8 mouse cellular contexts compared by ENCODE assay signal in genomic region chr1:34459284-34460060, GRCm38 (mm10). TPM values are rescaled to one million over a fixed set of nuclear protein-coding genes. Genes with fewer than 3 reads are reported as not detected.
A peak's percentile ranks its signal among the peaks of the same experiment; 100 is the strongest.
DNase-seq lines count a peak whose midpoint lies in the region; ATAC-seq and TF ChIP-seq lines count a peak whose summit lies in the region.

Ptpn18 (plus strand) TSS chr1:34459762.

- no peaks in the 10 kb centered on the region for H3K9me3 ChIP-seq in E14TG2a.4 (ENCODE audit: low read length)
- no peaks in the 10 kb centered on the region for H3K9me3 ChIP-seq in forebrain, embryonic 14.5 days (replicated peaks; ENCODE audit: control insufficient read depth, low read length)
- no peaks in the 10 kb centered on the region for H3K9me3 ChIP-seq in neural tube, embryonic 15.5 days (replicated peaks)

- peak within 1 kb of the TSS; percentile 83 for H3K4me3 ChIP-seq in E14TG2a.4 (replicated peaks; ENCODE audit: low read length)
- peak within 1 kb of the TSS; percentile 50 for H3K4me3 ChIP-seq in forebrain, embryonic 14.5 days (ENCODE audit: low read depth, low read length)
- peak within 1 kb of the TSS; percentile 63 for H3K4me3 ChIP-seq in neural tube, embryonic 15.5 days (replicated peaks)

- H3K4me1 ChIP-seq in E14TG2a.4 (replicated peaks; ENCODE audit: low read depth, low read length) = peaks cover 23% of the 10 kb centered on the region
- H3K4me1 ChIP-seq in forebrain, embryonic 14.5 days (ENCODE audit: control insufficient read depth, insufficient read depth, low read length) = 0 out of 2 replicates have a peak, but pooled peaks cover 4% of the 10 kb centered on the region
- H3K4me1 ChIP-seq in neural tube, embryonic 15.5 days = peaks cover 11% of the 10 kb centered on the region

- peak; percentile 91 for DNase-seq in forebrain, embryonic 14.5 days (ENCODE audit: low spot score)
- peak; percentile 92 to 93 for DNase-seq in heart, postnatal 14 days
- peak; percentile 88 for DNase-seq in layer of hippocampus, adult 11-12 months (ENCODE audit: low spot score)
- DNase-seq in lung, adult 18-20 months = peak; percentile 94 to 95
- peak; percentile 84 for DNase-seq in testis, postnatal 14 days (ENCODE audit: low spot score)

- intact Hi-C loops in heart, postnatal 14 days (cut with DNase I) = loop anchor here (5.0 kb wide), 1 partner anchor 143 kb away; no protein-coding TSS in a partner anchor

- no peak within 1 kb of the TSS for H3K27ac ChIP-seq in forebrain, embryonic 14.5 days (ENCODE audit: low read depth, low read length)
- no peak within 1 kb of the TSS for H3K27ac ChIP-seq in neural tube, embryonic 15.5 days (replicated peaks)

- H3K27me3 ChIP-seq in E14TG2a.4 (ENCODE audit: insufficient read depth, low read length) = peaks cover 63% of the 10 kb centered on the region
- H3K27me3 ChIP-seq in forebrain, embryonic 14.5 days (replicated peaks; ENCODE audit: control insufficient read depth, insufficient read depth, low read length) = peaks cover 29% of the 10 kb centered on the region
- H3K27me3 ChIP-seq in neural tube, embryonic 15.5 days (replicated peaks) = peaks cover 47% of the 10 kb centered on the region

- no peaks in the 10 kb centered on the region for H3K36me3 ChIP-seq in E14TG2a.4 (ENCODE audit: insufficient read depth, low read length)
- no peaks in the 10 kb centered on the region for H3K36me3 ChIP-seq in forebrain, embryonic 14.5 days (ENCODE audit: control insufficient read depth, insufficient read depth, low read length)
- no peaks in the 10 kb centered on the region for H3K36me3 ChIP-seq in neural tube, embryonic 15.5 days

- peak within 1 kb of the TSS; percentile 60 for H3K9ac ChIP-seq in forebrain, embryonic 14.5 days (ENCODE audit: low read length)
- H3K9ac ChIP-seq in neural tube, embryonic 15.5 days (replicated peaks) = peak within 1 kb of the TSS; percentile 53

- WGBS in forebrain, embryonic 14.5 days = under 1% methylated on average over 46 of the region's 48 CpGs
- under 1% methylated on average over 48 of the region's 48 CpGs for WGBS in neural tube, embryonic 15.5 days

- no peak for TF ChIP-seq CTCF in E14TG2a.4 (conservative IDR thresholded peaks at IDR 0.05; ENCODE audit: low read length)

- peak; percentile 90 for ATAC-seq in cerebellum, adult (ENCODE audit: insufficient number of reproducible peaks, low FRiP score, low TSS enrichment)
- peak; percentile 96 for ATAC-seq in forebrain, embryonic 14.5 days
- ATAC-seq in neural tube, embryonic 15.5 days (ENCODE audit: low FRiP score) = peak; percentile 94

- H3K4me2 ChIP-seq in forebrain, embryonic 14.5 days (ENCODE audit: low read length) = peak within 1 kb of the TSS; percentile 89
- peak within 1 kb of the TSS; percentile 98 for H3K4me2 ChIP-seq in neural tube, embryonic 15.5 days

RNA-seq across cellular contexts. Expression of gene Ptpn18, which starts in this region (rescaled TPM):
- 7.1 TPM in 2 replicates for polyA plus RNA-seq in forebrain, embryonic 14.5 days (2014; fragmentation: Nextera tagmentation; extraction: Ambion mirVana)
- total RNA-seq in heart, postnatal 14 days (2021) = 1 to 10 TPM; 7.2 to 7.5 TPM
- polyA plus RNA-seq in neural tube, embryonic 15.5 days (2015; fragmentation: Nextera tagmentation; extraction: Ambion mirVana) = 6.0 and 18.1 TPM in 2 replicates
